Mouse (Mus musculus): ENCODE data around the gene Rab5a. TPM values are rescaled to one million over a fixed set of nuclear protein-coding genes. Genes with fewer than 3 reads are reported as not detected.
"Not testable (repeated sequence)": the region's sequence is repeated elsewhere in the genome, so short reads cannot be mapped to it uniquely, and the experiment has no call there.

Gene Rab5a
- total RNA-seq, 1 experiment = 50.5 TPM

- Histone ChIP-seq H3K9ac (ENCODE audit: insufficient read depth, low read depth, low read length, poor library complexity, severe bottlenecking) (no peak overlapping the region), H3K9me3 (ENCODE audit: control insufficient read depth, insufficient read depth, low read depth, low read length) (no peaks in the 10 kb centered on the region), H3K4me3 (ENCODE audit: insufficient read depth in 1 of 2, low read depth in 1 of 2, low read length in 2 of 2, poor library complexity in 1 of 2, severe bottlenecking in 1 of 2) (no peak overlapping the region), H3K4me1 (ENCODE audit: control insufficient read depth in 2 of 2, insufficient read depth in 2 of 2, low read length in 2 of 2, poor library complexity in 1 of 2) (no peaks in the 10 kb centered on the region), H3K36me3 (ENCODE audit: control insufficient read depth, insufficient read depth, low read length, poor library complexity, severe bottlenecking) (no peaks in the 10 kb centered on the region), H3K27ac (ENCODE audit: insufficient read depth, low read depth, low read length, poor library complexity, severe bottlenecking) (no peak overlapping the region)
- in situ Hi-C loops (cut with MboI; ENCODE audit: low sequenced_read_pairs in 2 of 2, unreplicated experiment in 2 of 2) = loop anchor here in 1 of 2 experiments (25.0 kb wide), 1 partner anchor 305 kb away; the partner anchor contains the start of gene Sult1c2
- TF ChIP-seq ZNF384 (IDR thresholded peaks at IDR 0.05; ENCODE audit: low read depth, low read length) = no peak
- TF ChIP-seq MAFK (IDR thresholded peaks at IDR 0.05; ENCODE audit: insufficient read depth, low read depth, low read length) = no peak
- TF ChIP-seq CHD2 (IDR thresholded peaks at IDR 0.05; ENCODE audit: low read depth, low read length) = no peak
- no peak for TF ChIP-seq ZC3H11A (IDR thresholded peaks at IDR 0.05; ENCODE audit: borderline replicate concordance, low read depth, low read length)
- TF ChIP-seq HCFC1 (IDR thresholded peaks at IDR 0.05; ENCODE audit: borderline replicate concordance, insufficient read depth, low read length) = no peak
- no peak for DNase-seq (ENCODE audit: low read depth, low spot score)
Measured at GRCm38 (mm10) chr17:53532425-53532824, 53.4 kb downstream of the Rab5a start.

DNA sequence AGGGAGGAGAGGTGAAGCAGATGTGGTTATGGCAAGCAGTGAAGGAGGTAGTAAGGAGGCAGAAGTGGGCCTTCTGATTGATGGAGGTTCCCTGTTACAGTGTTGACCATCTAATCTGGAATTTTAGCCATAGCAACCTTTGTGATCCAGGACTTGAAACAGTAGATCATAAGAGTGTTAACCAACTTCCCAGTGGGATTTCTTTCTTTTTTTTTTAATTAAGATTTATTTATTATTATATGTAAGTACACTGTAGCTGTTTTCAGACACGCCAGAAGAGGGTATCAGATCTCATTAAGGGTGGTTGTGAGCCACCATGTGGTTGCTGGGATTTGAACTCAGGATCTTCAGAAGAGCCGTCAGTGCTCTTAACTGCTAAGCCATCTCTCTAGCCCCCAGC is 60.3 kb downstream of the Rab5a start, which contains the start of gene Pp2d1:
Gene Pp2d1 (minus strand): TSS at position 101 of the 400 bp plus-strand sequence.
- not testable (repeated sequence) for H3K27ac ChIP-seq (ENCODE audit: insufficient read depth, low read depth, low read length, poor library complexity, severe bottlenecking); H3K9ac ChIP-seq (ENCODE audit: insufficient read depth, low read depth, low read length, poor library complexity, severe bottlenecking); DNase-seq (ENCODE audit: low read depth, low spot score); H3K4me1 ChIP-seq (ENCODE audit: control insufficient read depth in 2 of 2, insufficient read depth in 2 of 2, low read length in 2 of 2, poor library complexity in 1 of 2); H3K4me3 ChIP-seq (ENCODE audit: insufficient read depth in 1 of 2, low read depth in 1 of 2, low read length in 2 of 2, poor library complexity in 1 of 2, severe bottlenecking in 1 of 2); H3K36me3 ChIP-seq (ENCODE audit: control insufficient read depth, insufficient read depth, low read length, poor library complexity, severe bottlenecking); H3K9me3 ChIP-seq (ENCODE audit: control insufficient read depth, insufficient read depth, low read depth, low read length)
- in situ Hi-C loops (cut with MboI; ENCODE audit: low sequenced_read_pairs in 2 of 2, unreplicated experiment in 2 of 2) = loop anchor here in 1 of 2 experiments (25.0 kb wide), 1 partner anchor 298 kb away; the partner anchor contains the start of gene Sult1c2

- H3K9ac ChIP-seq (ENCODE audit: insufficient read depth, low read depth, low read length, poor library complexity, severe bottlenecking) = no peak overlapping the region
- in situ Hi-C loops (cut with MboI; ENCODE audit: low sequenced_read_pairs in 2 of 2, unreplicated experiment in 2 of 2) = loop anchor here in 1 of 2 experiments (25.0 kb wide), 1 partner anchor 295 kb away; the partner anchor contains the start of gene Sult1c2
- H3K4me1 ChIP-seq (ENCODE audit: control insufficient read depth in 2 of 2, insufficient read depth in 2 of 2, low read length in 2 of 2, poor library complexity in 1 of 2) = peaks cover 0 to 5% of the 10 kb centered on the region in 2 experiments; a peak in 1 of 4 replicates
- TF ChIP-seq HCFC1 (IDR thresholded peaks at IDR 0.05; ENCODE audit: borderline replicate concordance, insufficient read depth, low read length) (no peak), ZC3H11A (IDR thresholded peaks at IDR 0.05; ENCODE audit: borderline replicate concordance, low read depth, low read length) (no peak), ZNF384 (IDR thresholded peaks at IDR 0.05; ENCODE audit: low read depth, low read length) (no peak)
- no peak overlapping the region for H3K27ac ChIP-seq (ENCODE audit: insufficient read depth, low read depth, low read length, poor library complexity, severe bottlenecking)
- H3K4me3 ChIP-seq (ENCODE audit: insufficient read depth in 1 of 2, low read depth in 1 of 2, low read length in 2 of 2, poor library complexity in 1 of 2, severe bottlenecking in 1 of 2) = no peak overlapping the region
- DNase-seq (ENCODE audit: low read depth, low spot score) = no peak
- H3K9me3 ChIP-seq (ENCODE audit: control insufficient read depth, insufficient read depth, low read depth, low read length) = no peaks in the 10 kb centered on the region
- H3K36me3 ChIP-seq (ENCODE audit: control insufficient read depth, insufficient read depth, low read length, poor library complexity, severe bottlenecking) = no peaks in the 10 kb centered on the region
Measured at GRCm38 (mm10) chr17:53542536-53542935, 63.5 kb downstream of the Rab5a start.

- peaks cover 0 to 5% of the 10 kb centered on the region in 2 experiments; a peak in 1 of 4 replicates for H3K4me1 ChIP-seq (ENCODE audit: control insufficient read depth in 2 of 2, insufficient read depth in 2 of 2, low read length in 2 of 2, poor library complexity in 1 of 2)
- no peak overlapping the region for H3K27ac ChIP-seq (ENCODE audit: insufficient read depth, low read depth, low read length, poor library complexity, severe bottlenecking)
- no peak for DNase-seq (ENCODE audit: low read depth, low spot score)
- no peak overlapping the region for H3K4me3 ChIP-seq (ENCODE audit: insufficient read depth in 1 of 2, low read depth in 1 of 2, low read length in 2 of 2, poor library complexity in 1 of 2, severe bottlenecking in 1 of 2)
- in situ Hi-C loops (cut with MboI; ENCODE audit: low sequenced_read_pairs in 2 of 2, unreplicated experiment in 2 of 2) = loop anchor here in 1 of 2 experiments (25.0 kb wide), 1 partner anchor 294 kb away; the partner anchor contains the start of gene Sult1c2
- no peaks in the 10 kb centered on the region for H3K36me3 ChIP-seq (ENCODE audit: control insufficient read depth, insufficient read depth, low read length, poor library complexity, severe bottlenecking)
- H3K9me3 ChIP-seq (ENCODE audit: control insufficient read depth, insufficient read depth, low read depth, low read length) = no peaks in the 10 kb centered on the region
- TF ChIP-seq HCFC1 (IDR thresholded peaks at IDR 0.05; ENCODE audit: borderline replicate concordance, insufficient read depth, low read length) (no peak), ZNF384 (IDR thresholded peaks at IDR 0.05; ENCODE audit: low read depth, low read length) (no peak), CHD2 (IDR thresholded peaks at IDR 0.05; ENCODE audit: low read depth, low read length) (no peak), MAFK (IDR thresholded peaks at IDR 0.05; ENCODE audit: insufficient read depth, low read depth, low read length) (no peak), ZC3H11A (IDR thresholded peaks at IDR 0.05; ENCODE audit: borderline replicate concordance, low read depth, low read length) (no peak)
- no peak overlapping the region for H3K9ac ChIP-seq (ENCODE audit: insufficient read depth, low read depth, low read length, poor library complexity, severe bottlenecking)
Measured at GRCm38 (mm10) chr17:53543591-53544324, 64.7 kb downstream of the Rab5a start.
